Mouse (Mus musculus) CH12.LX (cell line): ENCODE data around the gene Cntn1. TPM values are rescaled to one million over a fixed set of nuclear protein-coding genes. Genes with fewer than 3 reads are reported as not detected.

ENCODE experiments used
- DNase-seq: peaks from one replicate; pipeline ENCODE4 v3.0.0-alpha.2; 2013; ENCODE audit errors: extremely low read depth
- H3K27ac ChIP-seq: 2 replicates; pipeline ENCODE4 v1.5.1; 2012; ENCODE audit warnings: low read depth, mild to moderate bottlenecking, control low read depth, moderate library complexity; ENCODE audit not compliant: insufficient read depth
- H3K27me3 ChIP-seq: replicated peaks from 2 replicates; pipeline ENCODE3; 2012; ENCODE audit warnings: inconsistent platforms
- H3K36me3 ChIP-seq, 2 experiments: replicated peaks in 1 of 2; 2 replicates each; pipeline versions ENCODE3 to v1.6.1; 2012; ENCODE audit warnings: inconsistent platforms in 1 of 2, low read length in 1 of 2, mild to moderate bottlenecking in 1 of 2, mixed read lengths in 1 of 2, moderate library complexity in 1 of 2; ENCODE audit not compliant: control insufficient read depth in 1 of 2, insufficient read depth in 1 of 2
- H3K4me1 ChIP-seq, 2 experiments: 2 replicates each; pipeline ENCODE4 v1.6.1; 2012; ENCODE audit warnings: inconsistent platforms in 1 of 2, moderate library complexity in 1 of 2; ENCODE audit not compliant: insufficient read depth in 2 of 2, control insufficient read depth in 1 of 2
- H3K4me2 ChIP-seq: 2 replicates; pipeline ENCODE4 v1.6.1; 2012; ENCODE audit warnings: low read depth, mild to moderate bottlenecking, control low read depth; ENCODE audit not compliant: poor library complexity, insufficient read depth, severe bottlenecking
- H3K4me3 ChIP-seq, 3 experiments: fragments of 150-350 bp in 1 of 3; sonication (generic) in 1 of 3; replicated peaks in 1 of 3; 2 replicates each; pipeline versions ENCODE3 to v1.5.1; 2011 to 2012; ENCODE audit warnings: low read depth in 2 of 3, low read length in 2 of 3, mild to moderate bottlenecking in 2 of 3, moderate library complexity in 2 of 3, control low read depth in 1 of 3, improper control_type of control experiment in 1 of 3, inconsistent platforms in 1 of 3, mixed read lengths in 1 of 3; ENCODE audit not compliant: poor library complexity in 1 of 3
- H3K79me2 ChIP-seq: replicated peaks from 2 replicates; pipeline ENCODE4 v1.6.1; 2012; ENCODE audit warnings: mild to moderate bottlenecking, moderate library complexity; ENCODE audit not compliant: control insufficient read depth, poor library complexity, insufficient read depth, severe bottlenecking; ENCODE audit errors: extremely low read depth
- H3K9ac ChIP-seq: 2 replicates; pipeline ENCODE4 v1.6.1; 2012; ENCODE audit warnings: low read depth, mild to moderate bottlenecking, control low read depth, moderate library complexity; ENCODE audit not compliant: insufficient read depth
- H3K9me3 ChIP-seq: replicated peaks from 2 replicates; pipeline ENCODE3; 2012; ENCODE audit warnings: low read length, inconsistent platforms, mixed read lengths
- CHD2 ChIP-seq: IDR thresholded peaks from 2 replicates; pipeline ENCODE4 v1.6.1; 2011; ENCODE audit warnings: low read length, improper control_type of control experiment
- CTCF ChIP-seq, 2 experiments: IDR thresholded peaks in 1 of 2; conservative IDR thresholded peaks in 1 of 2; 2 replicates each; pipeline ENCODE4 v1.5.1; 2011 to 2012; ENCODE audit warnings: low read depth in 2 of 2, low read length in 2 of 2, improper control_type of control experiment in 1 of 2, inconsistent platforms in 1 of 2, mild to moderate bottlenecking in 1 of 2, moderate library complexity in 1 of 2
- E2F4 ChIP-seq: IDR thresholded peaks from 2 replicates; pipeline ENCODE4 v1.6.1; 2011; ENCODE audit warnings: low read depth, low read length, improper control_type of control experiment; ENCODE audit not compliant: insufficient replicate concordance
- EP300 ChIP-seq: IDR thresholded peaks from 2 replicates; pipeline ENCODE4 v1.6.1; 2011; ENCODE audit warnings: low read length, improper control_type of control experiment
- GABPA ChIP-seq: IDR thresholded peaks from 2 replicates; pipeline ENCODE4 v1.6.1; 2012; ENCODE audit warnings: low read depth, low read length, improper control_type of control experiment, inconsistent platforms; ENCODE audit not compliant: insufficient replicate concordance
- HCFC1 ChIP-seq: IDR thresholded peaks from 2 replicates; pipeline ENCODE4 v1.6.1; 2012; ENCODE audit warnings: low read depth, mild to moderate bottlenecking, inconsistent platforms, low read length, improper control_type of control experiment
- IRF4 ChIP-seq: IDR thresholded peaks from 2 replicates; pipeline ENCODE4 v1.6.1; 2014; ENCODE audit warnings: low read depth, mild to moderate bottlenecking, inconsistent platforms, low read length, improper control_type of control experiment
- KAT2A ChIP-seq: IDR thresholded peaks from 2 replicates; pipeline ENCODE4 v1.6.1; 2012; ENCODE audit warnings: low read length, improper control_type of control experiment, inconsistent platforms; ENCODE audit not compliant: insufficient replicate concordance
- MAFK ChIP-seq: IDR thresholded peaks from 2 replicates; pipeline ENCODE4 v1.6.1; 2011; ENCODE audit warnings: low read length, improper control_type of control experiment; ENCODE audit not compliant: insufficient replicate concordance
- MAX ChIP-seq: IDR thresholded peaks from 2 replicates; pipeline ENCODE4 v1.6.1; 2011; ENCODE audit warnings: low read length, improper control_type of control experiment
- MAZ ChIP-seq: IDR thresholded peaks from 2 replicates; pipeline ENCODE4 v1.6.1; 2012; ENCODE audit warnings: low read depth, mild to moderate bottlenecking, inconsistent platforms, low read length, improper control_type of control experiment, moderate library complexity
- MEF2A ChIP-seq: IDR thresholded peaks from 2 replicates; pipeline ENCODE4 v1.6.1; 2014; ENCODE audit warnings: low read depth, mild to moderate bottlenecking, inconsistent platforms, low read length, improper control_type of control experiment, borderline replicate concordance
- MYC ChIP-seq: IDR thresholded peaks from 2 replicates; pipeline ENCODE4 v1.6.1; 2011; ENCODE audit warnings: low read depth, mild to moderate bottlenecking, improper control_type of control experiment, low read length
- NELFE ChIP-seq: IDR thresholded peaks from 2 replicates; pipeline ENCODE4 v1.6.1; 2011; ENCODE audit warnings: low read depth, low read length, improper control_type of control experiment
- PAX5 ChIP-seq: IDR thresholded peaks from 2 replicates; pipeline ENCODE4 v1.6.1; 2012; ENCODE audit warnings: low read length, inconsistent platforms, mixed read lengths
- POLR2AphosphoS2 ChIP-seq: IDR thresholded peaks from 2 replicates; pipeline ENCODE4 v1.6.1; 2011; ENCODE audit warnings: low read depth, low read length, improper control_type of control experiment
- RCOR1 ChIP-seq: conservative IDR thresholded peaks from 2 replicates; pipeline ENCODE4 v1.6.1; 2012; ENCODE audit warnings: low read depth, mild to moderate bottlenecking, inconsistent platforms, low read length, improper control_type of control experiment
- SIN3A ChIP-seq: IDR thresholded peaks from 2 replicates; pipeline ENCODE4 v1.6.1; 2012; ENCODE audit warnings: low read length, improper control_type of control experiment, inconsistent platforms
- SMC3 ChIP-seq: IDR thresholded peaks from 2 replicates; pipeline ENCODE4 v1.6.1; 2011; ENCODE audit warnings: low read depth, low read length, improper control_type of control experiment
- TBP ChIP-seq: conservative IDR thresholded peaks from 2 replicates; pipeline ENCODE4 v1.6.1; 2011; ENCODE audit warnings: low read depth, low read length, improper control_type of control experiment
- UBTF ChIP-seq: IDR thresholded peaks from 2 replicates; pipeline ENCODE4 v1.6.1; 2012; ENCODE audit warnings: low read depth, mild to moderate bottlenecking, inconsistent platforms, low read length, improper control_type of control experiment, moderate library complexity
- USF1 ChIP-seq: IDR thresholded peaks from 2 replicates; pipeline ENCODE4 v1.6.1; 2014; ENCODE audit warnings: low read depth, mild to moderate bottlenecking, inconsistent platforms, low read length, improper control_type of control experiment
- USF2 ChIP-seq: conservative IDR thresholded peaks from 2 replicates; pipeline ENCODE4 v1.6.1; 2011; ENCODE audit warnings: low read depth, low read length, improper control_type of control experiment
- ZKSCAN1 ChIP-seq: IDR thresholded peaks from 2 replicates; pipeline ENCODE4 v1.6.1; 2012; ENCODE audit warnings: low read depth, inconsistent platforms, low read length, improper control_type of control experiment, borderline replicate concordance
- ZMIZ1 ChIP-seq: IDR thresholded peaks from 2 replicates; pipeline ENCODE4 v1.6.1; 2012; ENCODE audit warnings: low read depth, mild to moderate bottlenecking, inconsistent platforms, low read length, improper control_type of control experiment
- dilution Hi-C: fragments of 300-500 bp; cut with MboI; formaldehyde crosslinking; loops from 2 replicates; pipeline ENCODE4 v1.14.3; 2020; ENCODE audit warnings: low sequenced_read_pairs; ENCODE audit not compliant: extremely low pct_unique_long_range_greater_than_20kb, extremely low pct_ligation_motif_present
- in situ Hi-C: fragments of 300-500 bp; cut with MboI; formaldehyde crosslinking; loops from 3 replicates; pipeline ENCODE4 v1.14.3; 2019; ENCODE audit warnings: low sequenced_read_pairs, low pct_ligation_motif_present, low pct_unique_long_range_greater_than_20kb, mixed read lengths
- polyA plus RNA-seq: library from polyadenylated mRNA; unstranded; fragments of >175 nt; gene quantifications from 2 replicates; pipeline ENCODE4 v1.2.1, GENCODE M21; 2012; ENCODE audit warnings: low read depth; ENCODE audit not compliant: insufficient read length
- total RNA-seq, 2 experiments: library from RNA; depleted of rRNA; stranded (reverse); fragments of 300-350 nt in 1 of 2; fragments of >200 nt in 1 of 2; gene quantifications; 2 replicates each; pipeline ENCODE4 v1.2.3; 2012 to 2014

The Cntn1 gene
- total and polyA plus RNA-seq, 3 experiments = 0.04 TPM; not detected in 2

DNA sequence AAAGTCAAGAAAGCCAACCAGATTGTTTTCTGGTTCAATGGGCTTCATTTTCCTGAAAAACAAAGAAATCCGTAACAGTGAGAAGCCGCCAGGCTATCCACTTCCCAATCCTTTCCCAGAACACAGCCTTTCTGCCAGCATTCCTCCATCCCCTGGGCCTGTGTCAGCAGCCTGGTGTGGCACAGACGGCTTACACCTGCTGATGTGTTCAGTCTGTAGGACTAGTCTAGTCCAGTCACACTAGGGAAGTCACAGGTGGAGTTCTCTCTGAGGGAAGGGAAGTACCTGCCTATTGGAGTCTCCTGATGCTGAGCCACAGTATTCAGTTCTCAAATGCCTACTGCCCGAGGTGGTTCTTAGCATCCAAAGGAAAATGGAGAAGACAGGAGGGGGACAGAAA is 111.9 kb downstream of the Cntn1 start:
- H3K27me3 ChIP-seq = no peaks in the 10 kb centered on the region
- no peak overlapping the region for H3K9ac ChIP-seq
- no peaks in the 10 kb centered on the region for H3K36me3 ChIP-seq
- H3K4me3 ChIP-seq = no peak overlapping the region
- TF ChIP-seq EP300 (no peak), IRF4 (no peak), ZMIZ1 (no peak), GABPA (no peak), MEF2A (no peak), USF1 (no peak), SIN3A (no peak), MAX (no peak), MAZ (no peak), MAFK (no peak), E2F4 (no peak), TBP (no peak)
- H3K9me3 ChIP-seq = peaks cover 50% of the 10 kb centered on the region
- H3K27ac ChIP-seq = no peak overlapping the region
- in situ Hi-C loops = no loop called here
- H3K79me2 ChIP-seq = no peaks in the 10 kb centered on the region
- DNase-seq = no peak
- no peak overlapping the region for H3K4me2 ChIP-seq
- dilution Hi-C loops = no loop called here
- no peaks in the 10 kb centered on the region for H3K4me1 ChIP-seq

DNA sequence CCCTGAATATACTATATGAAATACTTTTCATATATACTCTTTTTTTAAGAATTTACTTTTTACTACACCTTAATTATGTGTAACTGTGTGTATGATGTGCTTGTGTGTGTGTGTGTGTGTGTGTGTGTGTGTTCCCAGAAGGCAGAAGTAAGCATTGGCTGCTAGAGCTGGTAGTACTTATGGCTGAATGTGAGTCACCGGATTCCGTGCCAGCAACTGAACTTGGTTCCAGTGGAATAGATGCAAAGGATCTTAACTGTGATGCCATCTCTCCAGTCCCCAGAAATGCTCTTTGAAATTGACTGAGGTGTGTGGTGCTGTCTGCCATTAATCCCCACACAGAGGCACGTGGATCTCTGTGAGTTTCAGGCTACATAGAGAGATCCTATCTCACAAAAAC is 113.2 kb downstream of the Cntn1 start:
- dilution Hi-C loops (no loop called here), in situ Hi-C loops (no loop called here)
- no peak overlapping the region for H3K4me2 ChIP-seq
- H3K79me2 ChIP-seq = no peaks in the 10 kb centered on the region
- H3K9ac ChIP-seq = no peak overlapping the region
- no peak for DNase-seq
- no peak overlapping the region for H3K4me3 ChIP-seq
- H3K4me1 ChIP-seq = no peaks in the 10 kb centered on the region
- no peak overlapping the region for H3K27ac ChIP-seq
- peaks cover 46% of the 10 kb centered on the region for H3K9me3 ChIP-seq
- no peaks in the 10 kb centered on the region for H3K36me3 ChIP-seq
- H3K27me3 ChIP-seq = no peaks in the 10 kb centered on the region
- TF ChIP-seq SMC3 = no peak
- TF ChIP-seq NELFE = no peak
- TF ChIP-seq ZKSCAN1 = no peak
- TF ChIP-seq RCOR1 = no peak
- TF ChIP-seq KAT2A = no peak
- TF ChIP-seq PAX5 = no peak
- no peak for TF ChIP-seq USF2
- TF ChIP-seq IRF4 = no peak
- no peak for TF ChIP-seq CHD2
- no peak for TF ChIP-seq HCFC1
- TF ChIP-seq E2F4 = no peak
- no peak for TF ChIP-seq UBTF
- no peak for TF ChIP-seq MYC
- TF ChIP-seq CTCF (conservative IDR thresholded peaks at IDR 0.05 in 1 of 2, IDR thresholded peaks at IDR 0.05 in 1 of 2; ENCODE audit: low read depth in 2 of 2, low read length in 2 of 2) = no peak
- no peak for TF ChIP-seq POLR2AphosphoS2
- TF ChIP-seq, all 38 proteins: peak for 0
